Mouse (Mus musculus) liver, adult (tissue): ENCODE data around the gene Sema3g.

Experiments
- GATA4 ChIP-seq: IDR thresholded peaks from 2 replicates; pipeline ENCODE4 v1.6.1; 2014; ENCODE audit warnings: mild to moderate bottlenecking, low read length; ENCODE audit not compliant: insufficient replicate concordance

The Sema3g gene

DNA sequence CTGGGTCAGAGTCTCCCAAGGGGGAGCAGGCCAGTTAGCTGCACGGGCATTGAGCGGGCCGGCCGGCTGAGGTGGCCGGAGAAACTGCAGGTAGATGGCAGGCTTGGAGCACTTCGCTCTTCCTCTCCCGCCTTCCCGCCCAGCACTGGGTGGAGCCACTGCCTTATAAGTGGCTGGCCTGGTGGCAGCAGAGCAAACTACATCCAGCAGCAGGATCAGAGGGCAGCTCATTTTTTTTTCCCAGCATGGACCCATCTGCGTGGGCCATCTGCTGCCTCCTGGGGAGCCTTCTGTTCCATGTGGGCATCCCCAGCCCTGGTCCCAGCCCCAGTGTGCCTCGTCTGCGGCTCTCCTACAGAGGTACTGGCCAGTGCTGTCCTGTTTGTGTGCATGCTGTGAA, at the start of gene Sema3g:
Sema3g (plus strand) TSS at position 195 of the 400 bp plus-strand sequence.
- TF ChIP-seq GATA4 = no peak

DNA sequence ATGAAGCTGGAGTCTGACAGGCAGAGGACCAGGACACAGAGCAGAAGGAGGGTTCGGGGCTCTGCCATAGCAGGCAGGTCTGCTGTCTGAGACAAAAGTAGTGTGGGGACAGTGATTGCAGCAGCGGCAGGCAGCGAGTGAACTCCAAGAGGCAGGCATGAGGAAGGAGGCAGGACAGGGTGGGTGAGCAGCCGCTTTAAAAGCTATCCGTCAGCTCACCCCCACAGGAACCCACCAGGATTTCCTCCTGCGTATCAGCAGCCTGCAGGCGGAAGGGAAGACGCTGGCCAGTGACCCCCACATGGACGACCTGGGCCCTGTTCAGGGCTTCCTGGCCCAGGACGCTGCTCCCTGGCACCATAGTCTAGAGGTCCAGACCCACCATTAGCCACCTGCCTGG, 49.2 kb upstream of the Sema3g start, which contains the start of gene Stab1:
Stab1 (minus strand) TSS at position 217 of the 400 bp plus-strand sequence.
- peak; percentile 99; the same call in 1 of the 2 replicates for TF ChIP-seq GATA4

DNA sequence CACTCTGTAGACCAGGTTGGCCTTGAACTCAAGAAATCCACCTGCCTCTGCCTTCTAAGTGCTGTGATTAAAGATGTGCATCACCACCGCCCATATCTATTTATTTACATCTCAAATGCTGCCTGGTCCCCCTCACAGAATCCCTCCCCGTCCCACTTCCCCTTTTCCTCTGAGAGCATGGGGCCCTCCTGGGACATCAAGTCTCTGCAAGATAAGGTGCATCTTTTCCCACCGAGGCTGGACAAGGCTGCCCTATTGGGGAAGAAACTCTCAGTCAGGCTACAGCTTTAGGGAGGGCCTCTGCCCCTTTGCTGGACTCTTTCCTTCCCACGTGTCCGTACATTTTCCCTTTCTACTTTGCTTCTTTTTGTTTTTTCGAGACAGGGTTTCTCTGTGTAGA, 48.2 kb upstream of the Sema3g start:
- TF ChIP-seq GATA4 = no peak

DNA sequence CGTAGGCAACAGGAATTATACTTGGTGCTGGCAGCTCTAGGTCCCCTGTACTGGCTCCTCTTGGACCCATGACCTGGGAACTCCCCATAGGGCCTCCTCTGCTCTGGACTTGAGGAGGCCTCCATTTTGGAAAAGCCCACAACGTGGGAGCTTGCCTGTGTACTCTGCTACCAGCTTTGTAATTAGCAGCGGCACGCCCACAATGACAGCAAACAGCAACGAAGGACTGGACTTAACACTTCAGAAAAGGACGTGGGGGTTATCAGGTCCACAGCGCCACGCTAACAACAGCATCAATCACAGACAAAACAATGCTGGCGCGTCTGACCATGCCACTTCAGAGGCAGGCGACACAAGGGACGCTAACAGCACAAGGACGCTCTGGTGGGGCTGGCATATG, 46.7 kb upstream of the Sema3g start:
- TF ChIP-seq GATA4 = 0 out of 2 replicates have a peak, but pooled peaks have one; percentile 6

DNA sequence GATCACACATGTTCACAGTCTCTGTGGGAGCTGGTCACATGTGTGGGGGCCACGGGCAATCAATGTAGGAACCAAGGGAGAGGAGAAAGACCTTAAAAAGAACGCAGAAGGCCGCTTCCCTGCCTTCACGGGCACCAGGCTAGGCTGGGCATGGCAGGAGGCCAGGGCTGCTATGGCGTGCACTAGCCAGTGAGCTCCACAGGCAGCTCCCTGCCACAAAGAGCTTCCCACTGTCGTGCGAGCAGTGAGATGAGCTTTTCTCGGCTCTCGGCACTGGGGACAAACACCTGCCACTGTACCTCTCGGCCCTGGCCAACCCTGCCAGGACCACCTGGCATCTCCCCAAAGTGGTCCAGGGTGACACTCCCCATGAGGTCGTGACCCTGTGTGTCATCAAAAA, 46.3 kb upstream of the Sema3g start:
- TF ChIP-seq GATA4 = no peak

DNA sequence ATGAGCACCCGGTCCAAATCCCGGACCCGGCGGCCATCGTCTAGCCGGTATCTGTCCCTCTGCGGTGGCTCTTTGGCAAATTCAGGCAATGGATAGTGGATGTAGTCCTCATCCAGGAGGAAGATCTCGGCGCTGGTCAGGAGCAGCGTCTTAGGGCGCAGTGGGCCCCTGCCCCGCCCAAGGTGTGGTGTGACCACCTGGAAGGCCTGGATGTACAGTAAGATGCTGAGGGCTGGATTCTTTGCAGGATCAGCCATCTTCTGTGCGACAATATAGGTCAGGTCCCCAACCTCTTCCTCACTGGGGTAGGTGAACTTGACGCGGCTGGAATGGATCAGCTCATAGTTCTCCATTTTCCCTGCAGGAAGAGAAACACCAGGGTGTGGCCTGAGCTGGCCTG, 45.8 kb upstream of the Sema3g start:
- no peak for TF ChIP-seq GATA4

DNA sequence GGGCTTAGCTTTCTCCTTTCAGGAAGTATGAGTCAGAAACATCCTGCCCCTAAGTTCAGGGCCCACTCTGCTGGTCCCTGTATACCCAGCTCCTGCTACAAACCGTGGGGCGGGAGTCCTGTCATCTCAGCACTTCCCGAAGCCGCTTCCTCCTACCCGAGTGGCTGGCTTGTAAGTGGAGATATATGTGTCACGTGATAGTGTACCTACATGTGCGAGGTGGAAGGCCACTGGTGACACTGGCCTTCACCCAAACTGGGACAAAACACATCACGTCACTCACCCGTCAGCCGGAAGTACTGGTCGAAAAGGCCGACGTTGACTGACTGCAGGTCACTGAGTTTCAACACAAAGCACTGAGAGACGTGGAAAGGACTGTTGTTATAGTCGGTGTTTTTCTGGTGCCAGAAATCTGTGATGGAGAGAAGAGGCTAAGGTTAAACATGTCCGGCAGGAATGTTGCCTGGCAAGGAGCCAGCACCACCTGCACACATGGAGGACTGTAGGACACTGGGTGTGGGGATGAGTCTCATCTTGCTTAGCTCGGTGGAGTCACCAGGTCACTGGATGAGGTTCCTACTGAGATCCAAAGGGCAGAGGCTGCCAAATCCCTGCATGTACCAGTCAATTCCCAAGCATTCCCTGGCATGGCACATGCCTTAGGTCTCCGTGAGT, 44.7 kb upstream of the Sema3g start:
- TF ChIP-seq GATA4 = peak; percentile 56; the same call in 1 of the 2 replicates

DNA sequence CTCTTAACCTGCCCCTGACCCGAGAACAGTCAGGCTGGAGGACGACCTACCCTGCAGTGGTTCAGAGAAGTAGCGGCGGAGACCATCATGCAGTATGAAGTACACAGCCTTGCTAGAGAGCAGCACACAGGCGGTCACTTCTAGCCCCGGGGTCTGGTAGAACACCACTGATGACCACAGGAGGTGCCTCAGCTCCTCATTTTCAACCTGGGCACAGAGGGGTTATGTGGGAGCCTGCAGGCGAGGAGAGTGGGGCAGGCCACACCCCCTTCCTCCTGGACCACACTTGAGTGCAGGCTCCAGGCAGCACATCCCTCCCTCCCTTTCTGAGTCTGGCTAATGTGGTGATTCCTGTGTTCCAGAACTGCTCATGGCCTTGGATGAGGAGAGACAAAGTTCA, 44.1 kb upstream of the Sema3g start:
- no peak for TF ChIP-seq GATA4

DNA sequence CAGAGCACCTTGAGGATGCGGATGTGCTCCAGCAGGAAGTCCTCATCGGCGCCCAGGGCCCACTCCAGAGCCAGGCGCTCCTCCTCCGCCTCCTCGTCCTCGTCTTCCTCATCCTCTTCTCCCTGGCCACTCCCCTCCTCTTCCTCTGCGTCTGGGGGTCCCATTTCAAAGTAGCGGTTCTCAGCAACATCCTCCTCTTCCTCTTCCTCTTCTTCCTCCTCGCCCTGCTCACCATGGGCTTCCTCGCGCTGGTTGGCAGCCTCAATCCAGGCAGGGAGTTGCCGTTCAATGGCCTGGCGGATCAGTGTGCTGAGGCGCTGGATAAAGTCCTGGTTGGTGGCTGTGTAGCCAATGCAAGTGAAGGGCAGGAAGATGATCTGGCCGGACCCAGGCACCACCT, 40.4 kb upstream of the Sema3g start:
- no peak for TF ChIP-seq GATA4

DNA sequence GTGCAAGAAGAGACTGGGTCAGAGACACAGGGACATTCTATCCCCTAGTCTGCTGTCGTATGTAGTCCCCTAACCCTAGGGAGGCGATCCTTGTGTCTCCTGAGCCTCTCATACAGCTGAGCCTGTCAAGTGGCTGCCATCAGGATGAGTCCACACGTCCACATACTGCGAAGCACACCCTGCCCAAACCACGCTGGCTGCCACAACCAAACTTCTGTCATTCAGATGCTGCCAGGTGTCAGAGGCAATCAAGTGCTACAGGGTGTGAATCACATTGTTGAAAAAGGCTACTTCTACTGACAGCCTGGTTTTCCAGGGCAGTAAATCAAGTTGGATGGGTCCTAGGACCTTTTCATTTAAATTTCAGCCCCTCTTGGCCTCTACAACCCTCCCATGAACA, 39.9 kb upstream of the Sema3g start:
- no peak for TF ChIP-seq GATA4

DNA sequence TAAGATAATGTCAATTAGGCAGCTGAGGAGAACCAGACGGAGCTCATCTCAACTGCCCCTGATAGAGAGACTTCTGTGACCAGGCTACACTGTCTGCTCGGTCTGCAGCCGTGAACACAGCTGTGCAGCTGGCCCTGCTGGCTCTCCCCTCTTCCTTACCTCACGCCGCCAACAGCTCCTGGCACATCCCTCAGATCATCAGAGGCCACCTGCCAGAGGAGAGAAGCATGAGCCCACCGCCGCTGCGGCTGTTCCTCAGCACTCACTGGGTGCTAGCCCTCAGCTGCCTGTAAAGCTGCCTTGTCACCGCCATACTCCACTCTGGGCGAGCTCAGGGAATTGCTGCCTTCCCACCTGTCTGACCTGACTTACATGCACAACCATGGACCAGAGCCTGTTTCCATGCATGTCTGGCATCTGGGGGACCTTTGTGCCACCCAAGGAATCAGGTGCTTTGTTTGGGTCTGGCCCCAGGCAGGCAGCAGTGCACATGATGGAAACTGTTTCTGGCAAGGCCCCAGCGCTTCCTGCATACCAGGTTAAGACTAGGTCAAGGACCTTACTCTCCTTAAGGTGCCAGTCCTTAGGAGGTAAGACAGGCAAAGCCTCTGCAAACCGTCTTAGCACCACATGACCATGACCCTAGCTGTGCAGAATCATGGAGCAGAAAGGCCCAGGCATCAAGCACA, 37.8 kb upstream of the Sema3g start:
- no peak for TF ChIP-seq GATA4

DNA sequence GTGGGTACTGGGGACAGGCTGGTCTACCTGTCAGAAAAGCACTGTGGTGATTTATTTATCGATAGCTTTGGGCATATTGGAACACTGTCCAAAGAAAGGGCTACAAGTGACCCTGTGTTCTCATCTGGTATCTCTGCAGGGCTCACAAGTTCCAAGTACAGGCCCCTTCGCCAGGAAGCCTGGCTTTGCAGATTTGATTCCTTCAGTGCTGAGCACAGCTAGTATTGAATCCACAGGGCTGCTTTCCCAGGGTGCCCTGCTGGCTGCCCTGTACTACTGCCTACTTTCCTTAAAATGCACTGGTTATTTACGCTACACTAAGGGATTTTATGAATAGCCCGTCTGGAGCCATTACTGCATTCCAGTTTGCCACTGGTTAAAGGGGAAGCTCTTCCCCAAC, 36.1 kb upstream of the Sema3g start:
- TF ChIP-seq GATA4 = peak; percentile 85; the same call in 1 of the 2 replicates

DNA sequence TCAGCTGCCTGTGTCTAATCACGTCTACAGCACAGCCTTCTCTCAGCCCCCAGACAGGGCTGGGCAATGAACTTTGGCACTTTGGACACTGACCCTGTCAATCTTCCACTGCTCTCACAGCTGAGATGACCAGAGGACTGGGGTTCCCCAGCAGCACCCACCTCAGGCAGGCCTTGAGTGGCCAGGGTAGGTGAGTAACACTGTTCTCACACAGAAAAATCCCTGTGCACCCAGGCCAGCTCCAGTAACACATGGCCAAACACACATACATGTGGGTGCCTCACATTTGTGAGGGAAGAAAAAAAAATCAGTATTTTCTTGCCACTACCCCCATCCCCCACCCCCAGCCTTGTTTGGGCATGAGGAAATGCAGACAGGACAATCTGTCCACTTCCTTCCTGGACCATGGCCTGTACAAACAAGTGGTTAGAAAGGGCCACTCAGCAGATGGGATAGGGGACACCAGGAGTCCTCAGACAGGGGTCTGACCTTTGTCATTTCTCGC, 34.8 kb upstream of the Sema3g start:
- peak; percentile 73; the same call in 1 of the 2 replicates for TF ChIP-seq GATA4

DNA sequence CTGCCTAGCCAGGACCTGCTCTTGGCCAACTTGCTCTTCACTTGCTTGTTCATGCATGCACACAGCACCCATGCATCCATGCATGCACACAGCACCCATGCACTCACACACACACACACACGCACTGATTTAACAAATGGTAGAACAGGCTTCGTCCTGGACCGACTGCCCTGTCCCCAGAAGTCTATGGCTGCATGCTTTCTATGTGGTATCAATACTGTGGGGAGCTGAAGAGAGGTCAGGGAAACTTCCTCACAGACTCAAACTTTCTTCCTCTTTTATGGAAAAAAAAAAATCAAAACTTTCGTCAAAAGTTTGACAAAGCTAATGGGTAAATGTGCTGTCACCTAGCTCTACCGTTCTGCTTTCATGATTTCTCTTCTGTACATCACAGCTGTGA, 34.1 kb upstream of the Sema3g start:
- TF ChIP-seq GATA4 = no peak

DNA sequence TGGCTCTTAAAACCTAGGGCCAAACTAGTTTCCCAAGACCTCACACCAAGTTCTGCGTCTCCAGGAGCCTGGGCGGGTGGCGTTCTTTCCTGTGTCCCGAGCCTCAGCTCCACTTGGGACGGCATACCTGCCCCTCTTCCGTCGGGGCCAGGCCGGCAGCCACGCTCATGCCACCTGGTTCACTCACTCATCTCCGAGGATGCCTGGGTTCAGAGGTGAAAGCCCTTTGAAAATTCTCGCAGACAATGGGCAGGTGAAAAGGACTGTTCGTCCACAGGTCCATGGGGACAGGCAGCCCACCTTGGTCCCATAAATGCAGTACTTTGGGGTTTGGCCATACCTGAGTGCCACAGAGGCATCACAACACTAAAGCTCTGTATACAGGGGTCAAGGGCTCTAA, 33.5 kb upstream of the Sema3g start:
- TF ChIP-seq GATA4 = no peak

DNA sequence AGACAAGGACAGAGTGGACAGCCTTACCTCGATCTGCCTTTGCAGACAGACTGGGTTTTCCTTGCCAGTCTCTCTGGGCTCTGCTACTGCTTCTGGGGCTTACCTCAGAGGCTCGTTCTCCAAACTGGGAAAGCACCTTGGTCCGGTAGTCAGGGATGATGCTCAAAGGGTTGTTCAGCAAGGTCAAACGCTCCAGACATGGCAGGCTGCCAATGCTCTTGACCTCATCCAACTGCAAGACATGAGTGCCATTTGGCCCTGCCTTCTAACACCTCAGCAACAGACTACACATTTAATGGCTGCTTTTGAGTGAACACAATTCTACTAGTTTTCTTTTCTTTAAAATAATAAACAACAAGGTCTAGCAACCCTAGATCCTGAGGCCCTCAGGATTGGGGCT, 31.0 kb upstream of the Sema3g start:
- no peak for TF ChIP-seq GATA4
